Mouse (Mus musculus): Measurements from ENCODE around the gene Plekha4.
"Not testable (repeated sequence)": the region's sequence is repeated elsewhere in the genome, so short reads cannot be mapped to it uniquely, and the experiment has no call there.

The Plekha4 gene

DNA sequence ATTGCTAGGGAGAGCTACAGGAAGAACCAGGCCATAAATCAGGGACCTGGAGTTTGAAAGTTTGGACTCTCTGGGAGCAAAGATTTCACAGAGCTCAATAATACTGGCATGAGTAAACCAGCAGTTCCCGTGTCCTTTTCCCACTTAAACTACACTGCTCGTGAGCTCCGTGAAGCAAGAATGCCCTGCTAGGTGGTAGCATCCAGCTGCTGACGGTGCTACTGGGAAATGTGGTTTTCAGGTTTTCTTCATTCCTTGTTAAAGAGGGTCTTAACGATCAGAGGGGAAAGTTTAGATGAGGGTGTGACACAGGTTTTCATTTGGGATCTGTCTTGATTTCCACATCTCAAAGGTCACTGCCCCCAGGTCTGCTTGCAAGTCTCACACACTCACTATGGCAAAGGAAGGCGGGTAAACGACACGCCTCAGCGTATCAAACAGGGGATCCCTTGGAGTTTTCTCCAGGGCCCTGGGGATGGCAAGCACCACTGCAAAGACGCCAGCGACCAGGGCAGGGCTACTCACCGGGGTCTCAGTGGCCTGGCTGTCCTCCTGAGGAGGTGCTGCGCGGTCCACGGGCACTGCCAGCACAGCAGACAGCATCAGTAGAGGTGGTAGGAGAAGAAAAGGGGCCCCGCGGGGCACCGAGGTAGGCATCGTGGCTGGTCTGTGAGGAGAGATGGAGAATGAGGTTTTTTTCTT lies 16.8 kb upstream of the Plekha4 start:
- no peak for DNase-seq (ENCODE audit: low spot score in 2 of 2)

DNA sequence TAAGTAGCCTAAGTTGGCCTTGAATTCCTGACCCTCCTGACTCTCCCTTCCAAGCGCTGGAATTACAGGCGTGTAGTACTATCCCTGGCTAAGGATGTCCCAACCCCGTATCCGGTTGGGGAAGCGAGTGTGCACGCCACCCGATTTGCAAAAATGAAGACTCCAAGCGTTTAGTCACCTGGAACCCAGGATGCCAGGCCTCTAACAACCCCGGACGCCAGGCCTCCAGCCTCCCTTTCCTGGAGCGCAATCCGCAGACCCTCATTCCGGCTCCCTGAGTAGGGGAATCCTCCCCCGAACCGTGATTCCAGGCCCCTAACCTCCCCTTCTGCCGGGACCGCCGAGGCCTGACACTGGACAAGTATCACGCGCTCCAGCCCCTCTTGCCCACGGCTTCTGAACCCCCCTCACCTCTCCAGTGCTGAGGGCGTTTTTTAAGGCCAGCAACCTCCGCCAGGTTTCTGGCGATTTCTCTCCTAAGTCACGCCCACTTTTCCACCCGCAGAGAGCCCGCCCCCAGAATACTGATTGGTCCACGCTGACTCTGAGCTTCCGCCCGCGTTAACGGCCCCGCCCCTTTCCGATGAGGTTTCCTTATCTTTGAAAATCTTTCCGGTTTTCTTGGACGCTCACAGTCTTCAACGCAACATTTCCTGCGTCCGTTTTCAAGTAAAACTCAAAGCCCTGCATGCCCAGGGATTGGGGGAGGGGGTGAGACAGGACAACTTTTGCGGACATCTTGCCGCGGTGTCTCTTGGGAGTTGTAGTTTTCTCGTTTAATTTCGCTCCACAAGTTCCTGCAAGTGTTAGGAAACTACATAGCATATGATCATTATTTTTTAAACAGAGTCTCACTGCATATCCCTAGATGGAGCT lies 16.0 kb upstream of the Plekha4 start, which contains the start of gene Nucb1:
Nucb1 (minus strand) TSS at position 495 of the 876 bp plus-strand sequence.
- DNase-seq (ENCODE audit: low spot score in 2 of 2), result peak; percentile 85 to 91

DNA sequence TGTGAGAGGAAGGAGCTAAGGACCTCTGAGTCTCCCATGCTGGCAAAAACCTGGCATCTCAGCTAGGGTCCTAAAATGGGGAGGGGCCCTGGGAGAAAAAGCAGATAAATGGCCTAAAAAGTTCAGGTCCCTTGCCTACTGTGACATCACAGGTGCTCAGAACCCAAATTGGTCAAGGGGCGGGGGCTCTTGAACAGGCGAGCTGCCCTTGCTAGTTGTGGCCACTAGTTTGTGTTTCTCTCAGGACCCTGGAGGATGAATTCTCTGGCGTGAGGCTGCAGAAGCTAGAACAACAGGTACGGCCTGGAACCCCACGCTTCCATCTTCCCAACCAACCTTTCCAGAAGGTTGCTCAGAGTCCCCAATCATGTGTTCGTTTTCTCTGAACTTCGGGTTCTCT lies 11.7 kb upstream of the Plekha4 start:
- no peak for DNase-seq (ENCODE audit: low spot score in 2 of 2)

DNA sequence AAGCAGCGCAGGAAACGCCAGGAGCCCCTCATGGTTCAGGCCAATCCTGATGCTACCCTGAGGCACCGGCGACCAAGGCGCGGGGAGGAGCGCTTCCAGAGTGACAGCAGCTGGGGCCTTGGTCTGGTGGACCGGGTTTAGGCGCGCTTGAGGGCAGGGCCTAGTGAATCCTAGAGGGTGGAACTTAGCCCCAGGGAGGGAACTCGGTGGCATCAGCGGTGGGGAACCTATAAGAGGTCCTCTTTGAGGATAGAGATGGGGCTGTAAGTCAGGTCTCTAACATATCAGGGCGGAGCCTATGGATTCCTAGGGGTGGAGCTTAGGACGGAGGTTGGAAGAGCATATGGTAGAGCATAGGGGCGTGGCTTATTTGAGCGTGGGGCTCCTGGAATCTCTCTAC lies 10.7 kb upstream of the Plekha4 start:
- DNase-seq (ENCODE audit: low spot score in 2 of 2), result no peak

DNA sequence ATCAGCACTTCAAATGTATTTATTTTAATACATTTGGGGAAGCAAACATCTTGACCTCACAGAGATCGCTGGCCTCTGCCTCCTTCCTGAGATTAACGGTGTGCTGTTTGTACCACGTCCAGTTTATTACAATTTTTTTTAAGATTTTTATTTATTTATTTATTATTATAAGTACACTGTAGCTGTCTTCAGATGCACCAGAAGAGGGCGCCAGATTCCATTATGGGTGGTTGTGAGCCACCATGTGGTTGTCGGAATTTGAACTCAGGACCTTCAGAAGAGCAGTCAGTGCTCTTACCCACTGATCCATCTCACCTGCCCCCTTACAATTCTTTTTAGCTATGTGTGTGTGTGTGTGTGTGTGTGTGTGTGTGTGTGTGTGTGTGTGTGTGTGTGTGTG lies 9.3 kb upstream of the Plekha4 start:
- DNase-seq (ENCODE audit: low spot score in 2 of 2), result not testable (repeated sequence)

DNA sequence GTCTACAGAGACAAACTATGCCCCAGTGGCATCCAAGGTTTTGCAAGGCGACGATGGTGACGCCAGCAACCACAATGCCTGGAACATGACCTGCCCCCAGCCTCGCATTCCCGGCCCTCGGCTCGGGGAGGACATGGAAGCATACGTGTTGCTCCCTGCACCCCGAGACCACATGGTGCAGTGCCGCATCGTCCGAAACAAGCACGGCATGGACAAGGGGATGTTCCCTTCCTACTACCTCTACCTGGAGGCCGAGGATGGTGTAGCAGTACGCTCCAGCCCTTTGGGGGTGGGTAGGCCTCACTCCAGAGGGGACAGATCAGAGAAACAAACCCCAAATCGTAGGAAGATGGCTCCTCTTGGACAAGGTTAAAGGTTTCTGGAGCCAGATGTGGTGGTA lies 7.5 kb upstream of the Plekha4 start:
- no peak for DNase-seq (ENCODE audit: low spot score in 2 of 2)

DNA sequence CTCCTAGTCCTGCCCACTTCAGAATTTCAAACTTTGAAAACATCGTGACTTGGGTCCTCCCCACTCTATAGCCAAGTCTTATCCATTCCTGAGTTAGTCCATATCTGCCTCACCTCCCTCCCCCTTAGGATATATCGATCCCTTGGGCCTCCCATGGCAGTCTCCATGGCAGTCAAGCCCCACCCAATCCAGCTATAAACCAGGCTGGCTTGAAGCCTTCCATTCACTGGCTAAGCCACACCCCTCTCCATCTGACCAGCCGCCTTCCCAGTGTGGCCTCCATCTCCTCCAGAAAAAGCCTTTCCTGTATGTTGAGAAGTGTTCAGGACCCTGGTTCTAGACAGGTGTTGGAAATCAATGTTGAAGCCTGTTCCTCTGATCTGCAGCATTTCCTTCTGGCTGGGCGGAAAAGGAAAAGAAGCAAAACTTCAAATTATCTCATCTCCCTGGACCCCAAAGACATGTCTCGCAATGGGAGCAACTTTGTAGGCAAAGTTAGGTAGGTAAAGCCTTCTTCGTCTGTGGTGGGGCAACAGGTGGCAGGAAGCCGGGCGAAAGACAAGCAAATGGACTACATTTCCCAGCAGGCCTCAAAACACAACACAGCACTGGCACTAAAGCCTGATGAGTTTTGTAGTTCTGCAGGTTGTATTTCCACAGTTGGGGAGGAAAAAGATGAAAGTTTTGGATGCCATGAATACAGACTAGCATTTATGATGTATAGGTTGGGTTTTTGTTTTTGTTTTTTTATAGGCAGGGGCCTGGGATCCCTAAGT lies 6.6 kb upstream of the Plekha4 start:
- DNase-seq (ENCODE audit: low spot score in 2 of 2), result no peak

DNA sequence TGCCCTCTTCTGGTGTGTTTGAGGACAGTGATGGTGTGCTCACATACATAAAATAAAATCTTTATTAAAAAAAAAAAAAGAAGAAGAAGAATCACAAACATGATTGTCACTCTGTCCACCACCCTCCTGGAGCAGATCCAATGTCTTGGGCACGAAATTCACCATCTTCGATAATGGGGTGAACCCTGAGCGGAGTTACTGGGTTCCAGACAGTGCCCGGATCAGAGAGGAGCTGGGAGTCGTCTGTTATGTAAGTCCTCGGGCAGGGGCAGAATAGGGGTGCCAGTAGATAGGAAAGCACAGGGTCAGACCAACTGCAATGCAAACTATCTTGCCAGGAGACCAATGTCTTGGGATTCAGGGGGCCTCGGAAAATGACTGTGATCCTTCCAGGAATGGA lies 5.5 kb upstream of the Plekha4 start:
- no peak for DNase-seq (ENCODE audit: low spot score in 2 of 2)

DNA sequence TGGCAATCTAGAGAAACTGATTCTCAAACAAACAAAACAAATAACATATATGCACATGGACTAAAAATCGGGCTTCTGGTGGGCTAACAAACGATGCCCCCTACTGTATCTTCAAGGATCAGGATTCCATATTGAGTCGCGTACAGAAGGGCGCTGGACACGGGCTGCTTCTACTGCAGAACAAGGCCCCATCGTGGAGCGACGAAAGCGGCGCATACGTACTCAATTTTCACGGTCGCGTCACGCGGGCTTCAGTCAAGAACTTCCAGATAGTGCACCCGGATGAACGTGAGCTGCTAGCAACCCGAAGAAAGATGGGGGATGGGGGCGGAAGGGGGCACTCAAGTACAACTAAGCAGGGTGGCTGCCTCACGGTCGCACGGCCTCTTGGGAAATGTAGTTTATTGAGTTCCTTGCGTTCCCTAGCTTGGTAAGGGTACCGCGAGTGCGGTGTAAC lies 4.4 kb upstream of the Plekha4 start:
- DNase-seq (ENCODE audit: low spot score in 2 of 2), result peak; percentile 78 to 84

DNA sequence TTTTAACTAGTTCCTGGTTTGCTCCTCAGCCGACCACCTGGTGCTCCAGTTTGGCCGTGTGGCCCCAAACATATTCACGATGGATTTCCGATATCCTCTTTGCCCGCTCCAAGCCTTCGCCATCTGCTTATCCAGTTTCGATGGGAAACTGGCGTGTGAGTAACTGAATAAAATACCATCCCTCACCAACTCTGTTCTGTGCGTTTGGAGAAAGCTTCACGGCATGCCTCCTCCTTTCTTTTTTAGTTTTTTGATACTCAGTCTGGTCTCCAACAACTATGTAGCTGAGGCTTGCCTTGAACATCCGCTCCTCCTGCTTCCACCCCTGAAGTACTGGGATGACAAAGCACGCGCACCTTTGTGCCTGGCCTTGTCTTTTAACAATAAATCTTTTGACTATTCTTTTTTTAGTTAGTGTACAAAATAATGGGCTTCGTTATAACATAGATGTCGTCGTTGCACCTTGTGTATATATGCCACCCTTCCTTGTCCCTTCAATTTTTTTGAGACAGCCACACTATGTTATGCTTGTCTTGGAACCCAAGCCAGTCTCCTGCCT lies 3.9 kb upstream of the Plekha4 start:
- DNase-seq (ENCODE audit: low spot score in 2 of 2), result no peak

DNA sequence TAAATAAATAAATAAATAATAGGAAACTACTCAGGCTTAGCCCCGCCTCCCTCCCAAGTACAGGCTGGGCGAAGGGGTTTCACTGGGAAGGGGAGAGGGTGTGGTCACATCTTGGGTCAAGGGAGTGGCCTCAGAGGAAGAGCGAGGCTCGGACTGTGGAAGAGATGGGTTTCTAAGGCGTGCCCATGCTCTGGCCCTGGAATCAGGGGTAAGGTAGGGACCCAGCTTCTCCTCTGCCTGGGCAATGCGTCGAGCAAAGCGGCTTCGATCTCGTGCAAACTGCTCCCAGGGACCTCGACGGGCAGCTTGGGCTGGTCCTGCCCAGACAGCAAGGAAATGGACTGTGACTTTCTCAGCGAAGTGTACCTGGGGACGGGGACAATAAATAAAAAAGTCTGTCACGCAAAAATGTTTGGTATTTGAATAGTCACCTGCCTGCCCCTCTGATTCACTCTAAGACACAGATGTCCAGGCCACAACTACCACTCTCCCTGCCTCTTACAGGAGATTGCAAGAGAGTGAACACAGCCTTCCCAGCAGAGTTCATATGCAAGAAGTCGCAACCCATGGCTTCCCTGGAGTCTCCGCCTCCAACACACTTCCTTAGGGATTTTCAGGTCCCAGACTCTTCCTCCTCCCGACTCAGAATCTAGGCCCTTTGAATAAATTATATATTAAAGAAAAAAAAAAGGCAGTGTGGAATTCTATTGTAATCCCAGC lies 3.0 kb upstream of the Plekha4 start:
- no peak for DNase-seq (ENCODE audit: low spot score in 2 of 2)

DNA sequence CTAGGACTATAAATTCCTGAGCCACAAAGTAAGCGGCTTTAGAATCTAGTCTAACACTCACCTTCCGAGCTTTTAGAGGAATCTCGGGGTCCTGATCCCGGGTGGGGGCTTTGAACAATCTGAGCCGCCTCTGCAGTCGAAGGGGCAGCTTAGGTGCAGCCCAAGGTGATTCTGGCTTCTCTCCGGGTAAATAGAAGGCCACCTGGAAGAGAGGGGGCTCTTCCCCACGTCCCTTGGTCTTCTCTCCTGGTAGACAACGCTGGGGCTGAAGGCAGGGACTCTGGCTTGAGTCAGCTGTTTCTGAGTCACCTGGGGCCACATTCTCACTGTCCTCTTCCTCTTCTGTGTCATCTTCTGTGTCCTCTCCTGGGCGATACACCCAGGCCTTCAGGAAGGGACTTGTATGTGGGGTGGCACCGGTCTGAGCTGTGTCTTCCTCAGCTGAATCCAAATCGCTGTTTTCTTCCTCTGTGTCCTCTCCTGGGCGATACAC lies 2.4 kb upstream of the Plekha4 start:
- no peak for DNase-seq (ENCODE audit: low spot score in 2 of 2)

DNA sequence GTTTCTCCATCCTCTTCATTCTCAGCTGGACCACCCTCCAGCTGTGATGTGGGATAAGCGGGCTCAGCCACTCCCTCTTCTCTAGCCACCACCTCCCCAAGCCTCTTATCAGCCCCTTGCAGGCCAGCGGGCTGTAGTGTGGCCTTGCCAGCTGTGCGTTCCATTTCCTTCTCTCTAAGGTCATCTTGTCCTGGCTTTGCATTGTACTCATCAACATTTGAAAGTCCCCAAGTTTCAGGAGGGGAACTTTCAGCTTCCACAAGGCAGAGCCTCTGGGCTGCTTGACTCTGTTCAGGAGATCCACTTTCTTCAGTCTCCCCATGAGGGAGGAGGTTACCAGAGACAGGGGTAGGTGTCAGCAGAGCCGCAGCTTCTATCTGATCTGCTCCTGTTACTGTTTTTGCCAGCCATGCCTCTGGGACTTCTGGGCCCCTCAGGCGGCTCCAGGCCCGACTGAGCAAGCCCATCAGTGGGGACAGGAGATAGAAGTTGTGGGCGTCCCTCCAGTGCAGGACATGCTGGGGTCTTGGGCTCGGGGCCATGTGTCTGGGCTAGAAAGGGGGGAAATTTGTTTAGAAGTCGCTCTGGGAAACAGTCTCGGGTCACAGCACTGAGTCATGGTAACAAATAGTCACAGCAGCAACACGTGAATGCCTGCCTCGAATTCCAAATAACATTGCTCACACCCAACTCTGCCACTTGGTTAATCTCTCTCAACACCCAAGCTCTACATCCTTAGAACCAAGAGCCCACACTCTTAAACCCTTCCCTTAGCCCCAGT lies 1.1 kb upstream of the Plekha4 start:
- no peak for DNase-seq (ENCODE audit: low spot score in 2 of 2)

DNA sequence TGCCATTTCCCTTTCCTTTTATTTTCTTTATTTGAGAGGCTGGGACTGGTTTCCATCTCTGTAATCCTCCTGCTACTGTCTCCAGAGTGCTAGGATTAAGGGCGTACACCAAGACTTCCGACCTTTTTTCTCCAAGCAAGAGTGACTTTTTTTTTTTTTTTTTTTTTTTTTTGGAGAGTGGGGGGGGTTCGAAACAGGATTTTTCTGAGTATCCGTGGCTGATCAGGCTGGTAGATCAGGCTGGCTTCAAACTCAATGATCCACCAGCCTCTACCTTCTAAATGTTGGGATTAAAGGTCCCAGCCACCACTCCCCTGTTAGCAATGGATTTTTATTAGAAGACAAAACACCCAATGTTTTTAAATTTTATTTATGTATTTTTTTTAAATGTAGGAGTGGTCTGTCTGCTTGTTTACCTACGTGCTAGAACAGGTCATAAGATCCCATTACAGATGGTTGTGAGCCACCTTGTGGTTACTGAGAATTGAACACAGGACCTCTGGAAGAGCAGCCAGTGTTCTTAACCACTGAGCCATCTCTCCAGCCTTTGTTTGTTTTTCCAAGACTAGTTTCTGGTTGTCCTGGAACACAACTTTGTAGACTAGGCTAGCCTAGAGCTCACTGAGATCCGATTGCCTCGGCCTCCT lies 467 bp downstream of the Plekha4 start:
- DNase-seq (ENCODE audit: low spot score in 2 of 2), result no peak

DNA sequence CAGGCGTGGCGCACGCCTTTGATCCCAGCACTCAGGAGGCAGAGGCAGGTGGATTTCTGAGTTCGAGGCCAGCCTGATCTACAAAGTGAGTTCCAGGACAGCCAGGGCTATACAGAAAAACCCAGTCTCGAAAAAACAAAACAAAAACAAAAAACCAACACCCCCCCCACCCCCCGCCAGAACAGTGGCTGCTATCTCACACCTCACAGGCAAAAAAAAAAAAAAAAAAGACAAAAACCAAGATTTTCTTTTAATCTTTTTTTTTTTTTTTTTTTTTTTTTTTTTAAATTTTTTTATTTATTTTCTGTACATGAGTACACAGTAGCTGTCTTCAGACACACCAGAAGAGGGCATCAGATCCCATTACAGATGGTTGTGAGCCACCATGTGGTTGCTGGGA lies 1.0 kb downstream of the Plekha4 start:
- DNase-seq (ENCODE audit: low spot score in 2 of 2), result not testable (repeated sequence)

DNA sequence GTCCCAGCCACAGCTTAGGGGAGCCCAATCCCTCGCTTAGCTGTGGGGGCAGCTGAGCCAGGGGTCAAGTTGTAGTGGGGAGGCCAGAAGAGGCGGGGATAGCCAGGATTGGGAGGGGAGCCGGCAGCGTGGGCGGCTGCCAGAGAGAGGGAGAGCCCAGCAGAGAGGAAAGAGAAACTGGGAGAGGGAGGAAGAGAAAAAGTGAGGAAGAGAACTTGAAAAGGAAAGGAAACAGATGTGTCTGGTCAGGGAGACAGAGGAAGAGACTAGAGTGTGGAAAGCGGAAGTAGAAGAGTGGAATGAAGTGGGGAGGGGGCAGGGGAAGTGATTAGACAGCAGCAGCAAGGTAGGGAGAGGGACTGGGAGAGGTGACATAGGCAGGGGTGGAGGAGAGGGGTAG lies 3.3 kb downstream of the Plekha4 start:
- DNase-seq (ENCODE audit: low spot score in 2 of 2), result peak in 1 of 2 experiments; percentile 55

DNA sequence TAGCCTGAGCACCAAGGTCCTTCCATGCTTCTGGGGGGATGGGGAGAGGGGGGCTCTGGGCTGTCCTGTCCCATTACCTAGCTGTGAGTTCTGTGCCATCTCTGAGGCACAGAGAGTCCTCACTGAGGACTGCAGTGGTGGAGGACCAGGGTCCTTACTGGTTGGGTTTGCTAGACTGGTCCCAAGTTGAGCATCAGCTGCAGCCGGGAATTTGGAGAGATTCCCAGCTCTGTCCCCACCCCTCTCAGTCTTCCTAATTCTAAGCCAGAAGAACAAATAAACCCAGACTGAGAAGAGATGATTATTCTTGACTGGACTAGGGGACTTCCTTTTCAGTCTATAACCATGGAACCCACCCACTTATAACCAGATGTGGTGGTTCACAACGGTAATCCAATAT lies 4.5 kb downstream of the Plekha4 start:
- DNase-seq (ENCODE audit: low spot score in 2 of 2), result peak in 1 of 2 experiments; percentile 44

DNA sequence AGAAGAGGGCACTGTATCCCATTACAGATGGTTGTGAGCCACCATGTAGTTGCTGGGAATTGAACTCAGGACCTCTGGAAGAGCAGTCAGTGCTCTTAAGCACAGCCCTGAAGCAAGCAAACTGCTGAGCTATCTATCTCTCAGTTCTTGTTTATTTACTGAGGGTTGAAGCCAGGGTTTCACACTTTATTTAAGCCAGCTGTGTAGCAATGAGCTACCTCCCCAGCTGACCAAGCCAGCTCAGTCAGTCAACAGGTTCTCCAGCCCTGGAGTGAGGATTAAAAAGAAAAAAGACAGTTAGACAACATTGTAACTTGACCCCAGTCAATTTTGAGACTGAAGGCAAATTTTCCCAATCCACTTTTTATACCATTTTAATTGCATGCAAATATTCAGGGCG lies 9.5 kb downstream of the Plekha4 start:
- no peak for DNase-seq (ENCODE audit: low spot score in 2 of 2)

DNA sequence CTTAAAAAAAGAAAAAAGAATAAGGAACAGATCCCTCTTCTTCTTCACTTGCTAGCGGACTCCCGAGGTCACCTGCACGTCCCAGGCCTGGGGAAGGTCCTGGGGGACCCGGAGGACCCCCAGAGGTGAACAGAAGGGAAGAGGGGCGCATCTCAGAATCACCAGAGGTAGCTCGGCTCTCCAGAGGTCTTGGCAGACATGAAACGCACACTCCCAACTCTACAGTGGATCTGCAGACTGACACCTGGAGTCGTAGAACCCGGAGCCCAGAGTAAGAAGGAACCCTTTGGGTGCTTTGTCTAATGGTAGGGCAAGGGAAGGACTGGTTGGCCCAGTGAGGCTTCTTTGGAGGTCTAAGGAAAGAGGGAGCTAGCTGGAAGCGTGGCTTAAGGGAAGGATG lies 11.5 kb downstream of the Plekha4 start:
- no peak for DNase-seq (ENCODE audit: low spot score in 2 of 2)

All from urinary bladder, postnatal 4 days (tissue).